Comparison of ENCODE assay signal across 17 mouse cellular contexts in genomic region chr2:142585845-142586244, GRCm38 (mm10).
"Had no signal": no experiment of that assay in that cellular context is flagged by ENCODE, and none has a peak within 500 bp of the region (broad histone marks: within the 10 kb centered on the region; RNA-seq: fewer than 3 reads in every experiment).

No protein-coding gene starts in this region.

- H3K4me2 ChIP-seq: liver, embryonic 13.5 days; lung, embryonic 14.5 days; midbrain, embryonic 13.5 days; neural tube, embryonic 12.5 days; neural tube, embryonic 15.5 days had no signal

- H3K9ac ChIP-seq: liver, embryonic 13.5 days; lung, embryonic 14.5 days; midbrain, embryonic 13.5 days; neural tube, embryonic 12.5 days; neural tube, embryonic 15.5 days had no signal

- H3K4me3 ChIP-seq: left cerebral cortex, adult 2 months; liver, embryonic 13.5 days; midbrain, embryonic 13.5 days; neural tube, embryonic 12.5 days; neural tube, embryonic 15.5 days had no signal

- H3K27ac ChIP-seq: left cerebral cortex, adult 2 months; liver, embryonic 13.5 days; macrophage; midbrain, embryonic 13.5 days; neural tube, embryonic 12.5 days; neural tube, embryonic 15.5 days; stomach, postnatal 0 days had no signal

- ATAC-seq: inflammation-experienced regulatory T-cells, adult 6 months; lung, postnatal 0 days; midbrain, embryonic 13.5 days had no signal

- H3K9me3 ChIP-seq: liver, embryonic 13.5 days; midbrain, embryonic 13.5 days; neural tube, embryonic 12.5 days; neural tube, embryonic 15.5 days had no signal

- H3K27me3 ChIP-seq: liver, embryonic 13.5 days; neural tube, embryonic 12.5 days; neural tube, embryonic 15.5 days had no signal

- H3K36me3 ChIP-seq: liver, embryonic 13.5 days; midbrain, embryonic 13.5 days; neural tube, embryonic 12.5 days; neural tube, embryonic 15.5 days had no signal

- H3K4me1 ChIP-seq: liver, embryonic 13.5 days had no signal

- DNase-seq: layer of hippocampus, postnatal 36 days; liver, embryonic 13.5 days; lung, embryonic 14.5 days; right cerebral cortex, adult 18-20 months; right cerebral cortex, postnatal 14 days; right cerebral cortex, postnatal 4 days; thymus, adult 2 months; thymus, postnatal 14 days; thymus, postnatal 4 days had no signal
